Mouse (Mus musculus) stomach, postnatal 0 days (tissue): Measurements from ENCODE around the gene Ankmy2. TPM values are rescaled to one million over a fixed set of nuclear protein-coding genes. Genes with fewer than 3 reads are reported as not detected.

ENCODE experiments used
- ATAC-seq: fragments of 200-750 bp; cut with Nextera tagmentation; 2 replicates; pipeline ENCODE4 v1.8.0; 2017; ENCODE audit not compliant: low FRiP score, low TSS enrichment
- DNase-seq: peaks from one replicate; pipeline ENCODE4 v3.0.0-alpha.2; 2016; ENCODE audit warnings: low spot score
- H3K27ac ChIP-seq: fragments of 300-500 bp; sonication (generic); replicated peaks from 2 replicates; pipeline ENCODE4 v1.5.1; 2014; ENCODE audit warnings: mild to moderate bottlenecking, control low read depth
- H3K27me3 ChIP-seq: fragments of 300-500 bp; sonication (generic); 2 replicates; pipeline ENCODE4 v1.6.1; 2014; ENCODE audit warnings: low read length; ENCODE audit not compliant: control insufficient read depth, insufficient read depth
- H3K36me3 ChIP-seq: fragments of 300-500 bp; sonication (generic); 2 replicates; pipeline ENCODE4 v1.6.1; 2014; ENCODE audit warnings: low read length, mixed read lengths; ENCODE audit not compliant: control insufficient read depth, insufficient read depth
- H3K4me1 ChIP-seq: fragments of 300-500 bp; sonication (generic); replicated peaks from 2 replicates; pipeline ENCODE4 v1.6.1; 2014; ENCODE audit warnings: antibody characterized with exemption; ENCODE audit not compliant: control insufficient read depth, insufficient read depth
- H3K4me2 ChIP-seq: fragments of 300-500 bp; sonication (generic); replicated peaks from 2 replicates; pipeline ENCODE4 v1.6.1; 2014; ENCODE audit warnings: low read depth, mild to moderate bottlenecking, control low read depth, moderate library complexity
- H3K4me3 ChIP-seq: fragments of 300-500 bp; sonication (generic); 2 replicates; pipeline ENCODE4 v1.5.1; 2014; ENCODE audit warnings: low read depth, low read length, control low read depth
- H3K9ac ChIP-seq: fragments of 300-500 bp; sonication (generic); 2 replicates; pipeline ENCODE4 v1.6.1; 2014; ENCODE audit warnings: mild to moderate bottlenecking, low read length, control low read depth, mixed read lengths
- H3K9me3 ChIP-seq: fragments of 300-500 bp; sonication (generic); 2 replicates; pipeline ENCODE4 v1.6.1; 2016; ENCODE audit warnings: low read length; ENCODE audit not compliant: control insufficient read depth
- CTCF ChIP-seq: IDR thresholded peaks from 2 replicates; pipeline ENCODE4 v1.5.1; 2016; ENCODE audit warnings: antibody characterized with exemption, low read depth, mild to moderate bottlenecking, moderate library complexity
- EP300 ChIP-seq: optimal IDR thresholded peaks from 2 replicates; pipeline ENCODE3; 2016; ENCODE audit warnings: antibody characterized with exemption
- WGBS: fragments of 180-500 bp; shearing (Covaris S2); extraction: QIAGEN DNeasy Blood & Tissue Kit; methylation state at CpG from one replicate; pipeline ENCODE4 v1.1.7; 2014; 5-methylcytosine and 5-hydroxymethylcytosine counted together
- polyA plus RNA-seq: library from polyadenylated mRNA; unstranded; fragments of >200 nt; fragmentation: Nextera tagmentation; extraction: Ambion mirVana; gene quantifications from 2 replicates; pipeline ENCODE4 v1.2.1, GENCODE M21; 2015

Gene Ankmy2
- polyA plus RNA-seq, 1 experiment from 2014 or later = 27.4 TPM

DNA sequence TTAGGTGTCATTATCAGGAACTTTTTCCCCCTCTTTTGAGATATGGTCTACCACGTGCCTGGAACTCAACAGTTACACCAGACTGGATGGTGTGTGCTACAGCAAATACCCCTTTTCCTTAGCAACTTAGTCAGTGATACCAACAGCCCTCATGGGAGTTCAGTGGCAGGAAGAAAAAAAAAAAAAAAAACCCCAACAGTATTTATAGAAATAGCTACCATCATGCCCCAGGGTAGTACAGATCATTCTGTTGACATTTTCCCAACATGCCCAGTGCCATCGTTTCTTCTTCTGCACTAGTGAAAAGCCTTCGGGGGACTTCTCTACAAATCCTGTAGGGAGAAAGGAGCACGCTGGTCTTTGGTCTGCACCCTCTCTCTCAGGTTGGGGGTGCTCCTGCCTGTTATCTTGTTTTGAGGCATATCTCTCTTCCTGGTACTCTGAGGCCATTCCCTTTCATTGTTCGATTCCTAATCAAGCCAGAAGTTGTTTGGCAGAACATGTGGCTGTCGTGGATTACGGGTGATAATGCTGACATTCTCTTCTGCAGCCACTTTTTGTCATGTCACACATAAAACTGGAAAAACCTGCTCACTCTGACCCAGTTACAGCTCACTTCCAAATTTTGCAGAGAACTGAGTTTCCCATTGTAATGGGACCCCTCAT lies 7.3 kb downstream of the Ankmy2 start:
- Histone ChIP-seq H3K4me3 (no peak overlapping the region), H3K9ac (no peak overlapping the region), H3K36me3 (no peaks in the 10 kb centered on the region), H3K9me3 (no peaks in the 10 kb centered on the region), H3K27ac (no peak overlapping the region), H3K4me1 (no peaks in the 10 kb centered on the region), H3K27me3 (no peaks in the 10 kb centered on the region), H3K4me2 (no peak overlapping the region)
- TF ChIP-seq CTCF (no peak), EP300 (no peak)
- ATAC-seq = no peak
- no peak for DNase-seq
- 55% methylated on average over 7 of the region's 7 CpGs for WGBS

DNA sequence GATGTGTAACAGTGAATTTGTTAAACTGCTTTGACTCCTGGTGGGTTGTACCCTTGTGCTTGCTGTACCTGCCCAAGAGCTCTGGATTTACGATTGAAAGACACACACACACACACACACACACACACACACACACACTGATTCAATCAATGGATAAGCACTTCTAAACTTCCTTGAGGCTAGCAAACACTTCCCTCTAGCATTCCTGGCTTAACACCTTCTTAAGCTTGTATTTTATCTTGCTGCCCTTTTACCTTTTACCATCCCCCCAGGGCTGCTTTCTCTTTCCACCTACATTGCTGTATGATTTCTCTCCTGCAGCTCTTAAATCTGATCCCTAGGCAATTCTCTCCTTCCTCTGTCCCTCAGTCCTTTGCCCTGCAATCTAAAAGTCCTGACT lies 8.4 kb downstream of the Ankmy2 start:
- no peak overlapping the region for H3K4me3 ChIP-seq
- no peak overlapping the region for H3K4me2 ChIP-seq
- TF ChIP-seq EP300 (no peak), CTCF (no peak)
- H3K9ac ChIP-seq = no peak overlapping the region
- H3K27me3 ChIP-seq = no peaks in the 10 kb centered on the region
- no peak overlapping the region for H3K27ac ChIP-seq
- ATAC-seq = peak; percentile 82
- DNase-seq = peak; percentile 37
- no peaks in the 10 kb centered on the region for H3K36me3 ChIP-seq
- no peaks in the 10 kb centered on the region for H3K4me1 ChIP-seq
- WGBS = 42% methylated on average over 1 of the region's 1 CpGs
- H3K9me3 ChIP-seq = no peaks in the 10 kb centered on the region

DNA sequence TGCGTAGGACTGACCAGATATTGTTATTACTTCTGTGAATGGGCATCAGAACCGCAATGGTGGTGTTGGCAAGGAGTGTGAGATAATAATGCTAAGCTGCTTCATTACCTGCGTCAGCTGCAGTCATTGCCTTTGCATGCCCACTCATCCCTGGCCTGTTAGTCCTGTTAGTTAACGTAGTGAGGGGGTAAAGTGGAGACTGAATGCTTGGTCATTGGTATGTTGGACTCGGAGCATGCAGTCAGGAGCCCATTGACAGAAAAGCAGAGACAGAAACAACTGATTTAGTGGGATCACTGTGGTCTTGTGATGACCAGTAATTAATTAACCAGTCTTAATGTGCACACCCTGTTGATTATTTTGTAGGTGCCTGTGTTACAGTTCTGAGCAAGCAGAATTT lies 20.3 kb downstream of the Ankmy2 start:
- DNase-seq (no peak), ATAC-seq (no peak)
- Histone ChIP-seq H3K4me1 (no peaks in the 10 kb centered on the region), H3K4me2 (no peak overlapping the region), H3K36me3 (peaks cover 14% of the 10 kb centered on the region), H3K27me3 (no peaks in the 10 kb centered on the region), H3K9me3 (no peaks in the 10 kb centered on the region), H3K27ac (no peak overlapping the region), H3K4me3 (no peak overlapping the region), H3K9ac (no peak overlapping the region)
- whole genome bisulfite sequencing = 93% methylated on average over 5 of the region's 5 CpGs
- TF ChIP-seq CTCF (no peak), EP300 (no peak)

DNA sequence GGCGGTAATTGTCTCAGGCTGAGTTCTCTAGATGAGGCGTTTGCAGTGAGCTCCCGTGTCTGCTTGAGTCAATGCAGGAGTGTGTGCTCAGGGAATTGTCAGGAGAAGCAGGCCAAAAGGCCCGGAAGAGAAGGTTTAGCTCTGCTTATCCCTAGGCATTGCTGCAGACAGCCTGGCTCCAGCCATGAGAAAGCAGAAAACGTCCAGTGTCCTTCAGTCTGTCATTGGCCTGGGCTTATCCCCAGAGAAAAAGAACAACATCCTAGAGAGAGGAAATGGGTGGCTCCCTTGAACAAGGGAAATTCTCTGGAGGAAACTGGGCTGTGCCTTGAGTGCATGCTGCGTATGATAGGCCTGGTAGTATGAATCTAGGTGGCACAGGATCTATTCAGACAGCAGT lies 25.7 kb downstream of the Ankmy2 start:
- Histone ChIP-seq H3K27me3 (no peaks in the 10 kb centered on the region), H3K27ac (no peak overlapping the region), H3K4me1 (no peaks in the 10 kb centered on the region), H3K4me3 (no peak overlapping the region), H3K36me3 (peaks cover 30% of the 10 kb centered on the region), H3K9ac (no peak overlapping the region), H3K9me3 (no peaks in the 10 kb centered on the region), H3K4me2 (no peak overlapping the region)
- no peak for DNase-seq
- ATAC-seq = no peak
- TF ChIP-seq CTCF = no peak
- no peak for TF ChIP-seq EP300
- WGBS = 79% methylated on average over 6 of the region's 6 CpGs

DNA sequence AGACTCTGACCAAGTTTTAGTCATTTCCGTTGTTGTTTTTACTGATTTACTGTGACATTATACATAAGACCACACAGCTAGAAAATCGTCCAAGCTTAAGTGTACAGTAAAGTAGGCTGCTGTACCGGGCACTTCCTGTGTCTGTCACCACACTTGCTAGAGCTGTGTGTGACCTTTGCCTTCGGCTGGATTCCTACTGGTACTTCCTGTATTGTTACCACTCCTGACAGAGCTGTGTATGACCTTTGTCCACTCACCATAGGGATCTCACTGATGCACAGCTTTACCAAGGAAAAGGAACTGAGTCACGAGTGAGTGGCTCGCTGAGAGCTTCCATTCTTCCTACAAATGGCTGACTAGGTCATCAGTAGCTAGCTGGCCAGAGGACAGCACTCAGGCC lies 30.2 kb downstream of the Ankmy2 start:
- no peak for TF ChIP-seq CTCF
- no peak for TF ChIP-seq EP300
- Histone ChIP-seq H3K9ac (no peak overlapping the region), H3K9me3 (no peaks in the 10 kb centered on the region), H3K36me3 (peaks cover 38% of the 10 kb centered on the region), H3K27me3 (no peaks in the 10 kb centered on the region), H3K4me3 (no peak overlapping the region), H3K4me1 (no peaks in the 10 kb centered on the region), H3K27ac (no peak overlapping the region), H3K4me2 (no peak overlapping the region)
- 70% methylated on average over 6 of the region's 6 CpGs for WGBS
- DNase-seq (no peak), ATAC-seq (peak; percentile 91)

DNA sequence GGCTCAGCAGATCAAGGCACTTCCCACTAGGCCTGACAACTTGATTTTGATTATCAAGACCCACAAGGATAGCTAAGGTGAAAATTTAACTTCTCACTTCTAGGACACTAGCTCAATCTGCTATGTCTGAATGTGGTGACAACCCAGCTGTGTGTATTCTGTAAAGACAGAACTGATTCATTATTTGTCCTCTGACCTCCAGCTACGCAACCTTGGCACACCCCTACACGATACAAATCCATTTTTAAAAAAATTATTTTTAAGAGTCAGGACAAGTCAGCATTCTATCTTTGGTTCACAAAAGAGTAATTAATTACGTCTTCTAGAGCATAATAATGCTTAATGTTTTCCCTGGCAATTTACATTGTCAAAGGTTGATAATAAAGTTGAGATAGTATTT lies 32.7 kb downstream of the Ankmy2 start:
- ATAC-seq (no peak), DNase-seq (no peak)
- Histone ChIP-seq H3K9ac (no peak overlapping the region), H3K9me3 (no peaks in the 10 kb centered on the region), H3K4me2 (no peak overlapping the region), H3K4me3 (no peak overlapping the region), H3K4me1 (no peaks in the 10 kb centered on the region), H3K27me3 (no peaks in the 10 kb centered on the region), H3K36me3 (peaks cover 21% of the 10 kb centered on the region), H3K27ac (no peak overlapping the region)
- WGBS = 72% methylated on average over 3 of the region's 3 CpGs
- no peak for TF ChIP-seq EP300
- TF ChIP-seq CTCF = no peak
